Mouse (Mus musculus) layer of hippocampus, adult 18-20 months (tissue): Measurements from ENCODE around the gene Cyp4a31. TPM values are rescaled to one million over a fixed set of nuclear protein-coding genes. Genes with fewer than 3 reads are reported as not detected.

Source experiments
- total RNA-seq, 2 experiments: library from RNA; stranded (reverse); gene quantifications; 2 replicates each; pipeline ENCODE4 v1.2.3; 2021

Cyp4a31 gene
- total RNA-seq, 2 experiments from 2014 or later, result not detected

Other genes starting within 250 kb of the Cyp4a31 start
- gene Cyp4a12b, start 152.0 kb upstream of the Cyp4a31 start, total RNA-seq, result not detected
- not detected for gene Cyp4a30b, start 111.0 kb upstream of the Cyp4a31 start, total RNA-seq
- not detected for gene Cyp4a14, start 67.5 kb upstream of the Cyp4a31 start, total RNA-seq
- gene Cyp4a10, start 45.4 kb upstream of the Cyp4a31 start, total RNA-seq, result not detected
- not detected for gene Cyp4a32, start 37.3 kb downstream of the Cyp4a31 start, total RNA-seq
- gene Cyp4b1, start 84.1 kb downstream of the Cyp4a31 start, total RNA-seq, result 1 to 10 TPM; 1.2 to 1.3 TPM
- gene Efcab14, start 174.1 kb downstream of the Cyp4a31 start, total RNA-seq, result 10 to 100 TPM; 53.6 to 56.3 TPM
- gene Tex38, start 217.4 kb downstream of the Cyp4a31 start, total RNA-seq, result not detected
- gene Atpaf1, start 221.2 kb downstream of the Cyp4a31 start, total RNA-seq, result 10 to 100 TPM; 65.5 to 66.4 TPM